Mouse (Mus musculus) embryonic fibroblast, embryonic 13.5 days (primary cell): ENCODE data around the gene Ccdc155.

Source experiments
- CTCF ChIP-seq: IDR thresholded peaks from 2 replicates; pipeline ENCODE4 v1.5.1; 2011; ENCODE audit warnings: mild to moderate bottlenecking, control low read depth, low read length, moderate library complexity, borderline replicate concordance; ENCODE audit not compliant: insufficient read depth
- POLR2A ChIP-seq: IDR thresholded peaks from 2 replicates; pipeline ENCODE4 v1.6.1; 2011; ENCODE audit warnings: low read depth, mild to moderate bottlenecking, control low read depth, low read length, moderate library complexity

GRCm38 (mm10) chr7:45196994-45197393 is 7.7 kb downstream of the Ccdc155 start:
- TF ChIP-seq CTCF (no peak), POLR2A (no peak)
